Mouse (Mus musculus) limb, embryonic 15.5 days (tissue): ENCODE data around the gene Gpn1. TPM values are rescaled to one million over a fixed set of nuclear protein-coding genes. Genes with fewer than 3 reads are reported as not detected.

Experiments used
- ATAC-seq: fragments of 200-750 bp; cut with Nextera tagmentation; 2 replicates; pipeline ENCODE4 v1.8.0; 2017; ENCODE audit warnings: low read depth, moderate TSS enrichment; ENCODE audit not compliant: insufficient number of reproducible peaks, low FRiP score, low TSS enrichment
- H3K27ac ChIP-seq: fragments of 300-500 bp; sonication (generic); 2 replicates; pipeline ENCODE4 v1.5.1; 2015; ENCODE audit warnings: moderate library complexity, mild to moderate bottlenecking, inconsistent platforms
- H3K27me3 ChIP-seq: fragments of 300-500 bp; sonication (generic); 2 replicates; pipeline ENCODE4 v1.6.1; 2015; ENCODE audit warnings: inconsistent platforms
- H3K36me3 ChIP-seq: fragments of 300-500 bp; sonication (generic); 2 replicates; pipeline ENCODE4 v1.6.1; 2015; ENCODE audit warnings: inconsistent platforms
- H3K4me1 ChIP-seq: fragments of 300-500 bp; sonication (generic); 2 replicates; pipeline ENCODE4 v1.6.1; 2015; ENCODE audit warnings: inconsistent platforms
- H3K4me2 ChIP-seq: fragments of 300-500 bp; sonication (generic); 2 replicates; pipeline ENCODE4 v1.6.1; 2015; ENCODE audit warnings: mild to moderate bottlenecking, inconsistent platforms
- H3K4me3 ChIP-seq: fragments of 300-500 bp; sonication (generic); 2 replicates; pipeline ENCODE4 v1.5.1; 2015; ENCODE audit warnings: mild to moderate bottlenecking, inconsistent platforms
- H3K9ac ChIP-seq: fragments of 300-500 bp; sonication (generic); 2 replicates; pipeline ENCODE4 v1.6.1; 2015; ENCODE audit warnings: inconsistent platforms
- H3K9me3 ChIP-seq: fragments of 300-500 bp; sonication (generic); 2 replicates; pipeline ENCODE4 v1.6.1; 2016; ENCODE audit warnings: inconsistent platforms
- WGBS: fragments of 180-500 bp; shearing (Covaris S2); methylation state at CpG from one replicate; pipeline ENCODE4 v1.1.7; 2015; 5-methylcytosine and 5-hydroxymethylcytosine counted together
- polyA plus RNA-seq: library from polyadenylated mRNA; unstranded; fragments of >200 nt; fragmentation: Nextera tagmentation; extraction: Ambion mirVana; gene quantifications from 2 replicates; pipeline ENCODE4 v1.2.1, GENCODE M21; 2015

Gene Gpn1
- 50.9 and 54.2 TPM in 2 replicates for polyA plus RNA-seq

GRCm38 (mm10) chr5:31494513-31495297, at the start of gene Gpn1:
Gpn1 (plus strand) TSS chr5:31494741.
- Histone ChIP-seq H3K9ac (peak within 1 kb of the TSS; percentile 47), H3K9me3 (no peaks in the 10 kb centered on the region), H3K36me3 (peaks cover 32% of the 10 kb centered on the region), H3K4me2 (peak within 1 kb of the TSS; percentile 76), H3K27me3 (no peaks in the 10 kb centered on the region), H3K4me3 (peak within 1 kb of the TSS; percentile 82), H3K4me1 (peaks cover 8% of the 10 kb centered on the region), H3K27ac (no peak within 1 kb of the TSS)
- peak; percentile 96 for ATAC-seq
- under 1% methylated on average over 49 of the region's 49 CpGs for WGBS

- no peaks in the 10 kb centered on the region for H3K27me3 ChIP-seq
- peaks cover 11% of the 10 kb centered on the region for H3K4me1 ChIP-seq
- H3K36me3 ChIP-seq: no peaks in the 10 kb centered on the region
- H3K4me2 ChIP-seq: no peak overlapping the region
- no peak overlapping the region for H3K4me3 ChIP-seq
- H3K9me3 ChIP-seq: no peaks in the 10 kb centered on the region
- 78% methylated on average over 2 of the region's 2 CpGs for WGBS
- ATAC-seq: no peak
- H3K27ac ChIP-seq: 0 out of 2 replicates have a peak overlapping the region, but pooled peaks have one; percentile 77
- H3K9ac ChIP-seq: no peak overlapping the region
Measured at GRCm38 (mm10) chr5:31451336-31451735, 43.2 kb upstream of the Gpn1 start.

- Histone ChIP-seq H3K27ac (peak within 1 kb of the TSS; percentile 77), H3K9ac (peak within 1 kb of the TSS; percentile 34), H3K9me3 (no peaks in the 10 kb centered on the region), H3K4me1 (peaks cover 11% of the 10 kb centered on the region), H3K36me3 (no peaks in the 10 kb centered on the region), H3K4me3 (peak within 1 kb of the TSS; percentile 54), H3K4me2 (peak within 1 kb of the TSS; percentile 68), H3K27me3 (no peaks in the 10 kb centered on the region)
- WGBS: 5% methylated on average over 23 of the region's 23 CpGs
- peak; percentile 97 for ATAC-seq
Measured at GRCm38 (mm10) chr5:31451878-31452561, 42.5 kb upstream of the Gpn1 start, which contains the start of gene Zfp512. Zfp512 (plus strand) TSS chr5:31452431.

- no peaks in the 10 kb centered on the region for H3K27me3 ChIP-seq
- no peaks in the 10 kb centered on the region for H3K9me3 ChIP-seq
- H3K36me3 ChIP-seq: no peaks in the 10 kb centered on the region
- peak overlapping the region; percentile 34; the same call in 1 of the 2 replicates for H3K9ac ChIP-seq
- no peak; the same call in 1 of the 2 replicates for ATAC-seq
- 0% methylated on average over 11 of the region's 11 CpGs for WGBS
- peak overlapping the region; percentile 77 for H3K27ac ChIP-seq
- H3K4me3 ChIP-seq: peak overlapping the region; percentile 54
- H3K4me1 ChIP-seq: peaks cover 11% of the 10 kb centered on the region
- peak overlapping the region; percentile 68 for H3K4me2 ChIP-seq
Measured at GRCm38 (mm10) chr5:31452562-31452878, 42.0 kb upstream of the Gpn1 start.

- WGBS: 11% methylated on average over 7 of the region's 7 CpGs
- H3K4me2 ChIP-seq: peak overlapping the region; percentile 68
- ATAC-seq: no peak
- peak overlapping the region; percentile 54 for H3K4me3 ChIP-seq
- H3K27me3 ChIP-seq: no peaks in the 10 kb centered on the region
- no peaks in the 10 kb centered on the region for H3K9me3 ChIP-seq
- no peak overlapping the region for H3K27ac ChIP-seq
- H3K9ac ChIP-seq: peak overlapping the region; percentile 34
- no peaks in the 10 kb centered on the region for H3K36me3 ChIP-seq
- H3K4me1 ChIP-seq: peaks cover 11% of the 10 kb centered on the region
Measured at GRCm38 (mm10) chr5:31452886-31453410, 41.6 kb upstream of the Gpn1 start.

GRCm38 (mm10) chr5:31467798-31468197, 26.7 kb upstream of the Gpn1 start:
- H3K9me3 ChIP-seq: no peaks in the 10 kb centered on the region
- no peak overlapping the region for H3K27ac ChIP-seq
- WGBS: 90% methylated on average over 3 of the region's 3 CpGs
- no peak overlapping the region for H3K4me2 ChIP-seq
- H3K36me3 ChIP-seq: peaks cover 69% of the 10 kb centered on the region
- no peaks in the 10 kb centered on the region for H3K27me3 ChIP-seq
- H3K4me1 ChIP-seq: no peaks in the 10 kb centered on the region
- no peak overlapping the region for H3K9ac ChIP-seq
- ATAC-seq: no peak
- no peak overlapping the region for H3K4me3 ChIP-seq

- 91% methylated on average over 6 of the region's 6 CpGs for WGBS
- no peak overlapping the region for H3K4me3 ChIP-seq
- no peak for ATAC-seq
- H3K4me2 ChIP-seq: no peak overlapping the region
- H3K27me3 ChIP-seq: no peaks in the 10 kb centered on the region
- H3K9me3 ChIP-seq: no peaks in the 10 kb centered on the region
- no peak overlapping the region for H3K9ac ChIP-seq
- peaks cover 87% of the 10 kb centered on the region for H3K36me3 ChIP-seq
- no peak overlapping the region for H3K27ac ChIP-seq
- H3K4me1 ChIP-seq: no peaks in the 10 kb centered on the region
Measured at GRCm38 (mm10) chr5:31469711-31470110, 24.8 kb upstream of the Gpn1 start.

GRCm38 (mm10) chr5:31470334-31470733, 24.2 kb upstream of the Gpn1 start:
- no peak overlapping the region for H3K27ac ChIP-seq
- no peaks in the 10 kb centered on the region for H3K4me1 ChIP-seq
- WGBS: 70% methylated on average over 7 of the region's 7 CpGs
- no peak overlapping the region for H3K4me2 ChIP-seq
- H3K36me3 ChIP-seq: peaks cover 88% of the 10 kb centered on the region
- H3K4me3 ChIP-seq: no peak overlapping the region
- H3K9ac ChIP-seq: no peak overlapping the region
- ATAC-seq: no peak
- no peaks in the 10 kb centered on the region for H3K27me3 ChIP-seq
- no peaks in the 10 kb centered on the region for H3K9me3 ChIP-seq

- Histone ChIP-seq H3K36me3 (peaks cover 70% of the 10 kb centered on the region), H3K27me3 (no peaks in the 10 kb centered on the region), H3K4me3 (no peak overlapping the region), H3K4me2 (no peak overlapping the region), H3K27ac (no peak overlapping the region), H3K4me1 (no peaks in the 10 kb centered on the region), H3K9ac (no peak overlapping the region), H3K9me3 (no peaks in the 10 kb centered on the region)
- 95% methylated on average over 4 of the region's 4 CpGs for WGBS
- ATAC-seq: no peak
Measured at GRCm38 (mm10) chr5:31480536-31480935, 14.0 kb upstream of the Gpn1 start.

- Histone ChIP-seq H3K27me3 (no peaks in the 10 kb centered on the region), H3K9ac (no peak within 1 kb of the TSS), H3K9me3 (no peaks in the 10 kb centered on the region), H3K36me3 (peaks cover 27% of the 10 kb centered on the region), H3K4me1 (no peaks in the 10 kb centered on the region), H3K4me2 (no peak within 1 kb of the TSS), H3K4me3 (no peak within 1 kb of the TSS), H3K27ac (no peak within 1 kb of the TSS)
- 93% methylated on average over 3 of the region's 3 CpGs for WGBS
- ATAC-seq: no peak
Measured at GRCm38 (mm10) chr5:31485440-31485839, 9.1 kb upstream of the Gpn1 start, which contains the start of gene 4930548H24Rik. 4930548H24Rik (plus strand) TSS chr5:31485740.

GRCm38 (mm10) chr5:31487889-31488288, 6.7 kb upstream of the Gpn1 start:
- no peak overlapping the region for H3K4me2 ChIP-seq
- ATAC-seq: no peak
- H3K9me3 ChIP-seq: no peaks in the 10 kb centered on the region
- no peaks in the 10 kb centered on the region for H3K27me3 ChIP-seq
- no peak overlapping the region for H3K9ac ChIP-seq
- H3K27ac ChIP-seq: no peak overlapping the region
- H3K36me3 ChIP-seq: peaks cover 4% of the 10 kb centered on the region; the same call in 1 of the 2 replicates
- 90% methylated on average over 3 of the region's 3 CpGs for WGBS
- no peak overlapping the region for H3K4me3 ChIP-seq
- H3K4me1 ChIP-seq: no peaks in the 10 kb centered on the region
